Comparison of ENCODE assay signal across 29 mouse cellular contexts in genomic region chr19:55795349-55795748, GRCm38 (mm10). TPM values are rescaled to one million over a fixed set of nuclear protein-coding genes. Genes with fewer than 3 reads are reported as not detected.
DNase-seq lines count a peak whose midpoint lies in the region; ATAC-seq and TF ChIP-seq lines count a peak whose summit lies in the region.
"Had no signal": no experiment of that assay in that cellular context is flagged by ENCODE, and none has a peak within 500 bp of the region (broad histone marks: within the 10 kb centered on the region; RNA-seq: fewer than 3 reads in every experiment).

No protein-coding gene starts in this region.

- POLR2A ChIA-PET in Patski (lab: Charles Lee), result no interaction called here

- no peak overlapping the region for H3K9ac ChIP-seq in intestine, embryonic 15.5 days
- H3K9ac ChIP-seq in intestine, postnatal 0 days (ENCODE audit: low read depth, low read length), result no peak overlapping the region
- no peak overlapping the region for H3K9ac ChIP-seq in stomach, postnatal 0 days (ENCODE audit: low read length)
- no peak overlapping the region for H3K9ac ChIP-seq in liver, embryonic 12.5 days
- H3K9ac ChIP-seq: forebrain, embryonic 12.5 days; forebrain, postnatal 0 days; heart, embryonic 15.5 days; hindbrain, embryonic 13.5 days; limb, embryonic 15.5 days; liver, embryonic 14.5 days; lung, embryonic 14.5 days; neural tube, embryonic 15.5 days had no signal

- no peak overlapping the region for H3K27ac ChIP-seq in intestine, embryonic 15.5 days
- H3K27ac ChIP-seq in intestine, postnatal 0 days (ENCODE audit: low read depth, low read length), result no peak overlapping the region
- no peak overlapping the region for H3K27ac ChIP-seq in stomach, postnatal 0 days (replicated peaks)
- H3K27ac ChIP-seq in liver, embryonic 12.5 days, result no peak overlapping the region
- H3K27ac ChIP-seq: forebrain, embryonic 12.5 days; heart, embryonic 15.5 days; hindbrain, embryonic 13.5 days; left cerebral cortex, adult 2 months; limb, embryonic 15.5 days; liver, embryonic 14.5 days; neural tube, embryonic 15.5 days had no signal

- peak; percentile 48; the same call in 1 of the 2 replicates for ATAC-seq in intestine, embryonic 15.5 days
- no peak; the same call in 1 of the 2 replicates for ATAC-seq in intestine, postnatal 0 days
- ATAC-seq in Patski, result peak; percentile 94
- ATAC-seq in stomach, postnatal 0 days (ENCODE audit: low FRiP score, low TSS enrichment), result 0 out of 2 replicates have a peak, but pooled peaks have one; percentile 40
- no peak for ATAC-seq in liver, embryonic 12.5 days
- ATAC-seq: forebrain, postnatal 0 days had no signal

- H3K27me3 ChIP-seq in intestine, embryonic 15.5 days (replicated peaks), result no peaks in the 10 kb centered on the region
- no peaks in the 10 kb centered on the region for H3K27me3 ChIP-seq in intestine, postnatal 0 days (replicated peaks; ENCODE audit: control insufficient read depth, insufficient read depth, low read length)
- H3K27me3 ChIP-seq in Patski, result no peaks in the 10 kb centered on the region
- H3K27me3 ChIP-seq in stomach, postnatal 0 days (ENCODE audit: control insufficient read depth, insufficient read depth, low read length), result no peaks in the 10 kb centered on the region
- H3K27me3 ChIP-seq in liver, embryonic 12.5 days (replicated peaks), result no peaks in the 10 kb centered on the region; the same call in 1 of the 2 replicates
- H3K27me3 ChIP-seq: forebrain, embryonic 12.5 days; heart, embryonic 15.5 days; hindbrain, embryonic 13.5 days; limb, embryonic 15.5 days; neural tube, embryonic 15.5 days had no signal

- CTCF ChIA-PET in Patski (lab: Charles Lee), result interaction anchor here (1.0 to 1.1 kb wide), 2 partner anchors 9 to 36 kb away, joined by 3 read pairs; no protein-coding TSS in a partner anchor

- H3K4me2 ChIP-seq in intestine, embryonic 15.5 days (replicated peaks), result no peak overlapping the region
- no peak overlapping the region for H3K4me2 ChIP-seq in intestine, postnatal 0 days (replicated peaks; ENCODE audit: low read depth)
- H3K4me2 ChIP-seq in stomach, postnatal 0 days (replicated peaks; ENCODE audit: low read depth), result no peak overlapping the region
- H3K4me2 ChIP-seq in liver, embryonic 12.5 days, result no peak overlapping the region
- H3K4me2 ChIP-seq: forebrain, embryonic 12.5 days; heart, embryonic 15.5 days; hindbrain, embryonic 13.5 days; limb, embryonic 15.5 days; lung, embryonic 14.5 days; neural tube, embryonic 15.5 days had no signal

- H3K4me1 ChIP-seq in intestine, embryonic 15.5 days (replicated peaks), result peaks cover 44% of the 10 kb centered on the region
- H3K4me1 ChIP-seq in intestine, postnatal 0 days (replicated peaks; ENCODE audit: control insufficient read depth, insufficient read depth, low read length), result peaks cover 18% of the 10 kb centered on the region; the same call in 1 of the 2 replicates
- peaks cover 19% of the 10 kb centered on the region for H3K4me1 ChIP-seq in stomach, postnatal 0 days (replicated peaks; ENCODE audit: control insufficient read depth, insufficient read depth)
- H3K4me1 ChIP-seq in liver, embryonic 12.5 days, result peaks cover 25% of the 10 kb centered on the region; the same call in 1 of the 2 replicates

- 63% methylated on average over 7 of the region's 7 CpGs for WGBS in intestine, embryonic 15.5 days
- 47% methylated on average over 7 of the region's 7 CpGs for WGBS in intestine, postnatal 0 days
- 48% methylated on average over 7 of the region's 7 CpGs for WGBS in stomach, postnatal 0 days
- 69% methylated on average over 7 of the region's 7 CpGs for WGBS in liver, embryonic 12.5 days (ENCODE audit: insufficient replicate concordance)

- no peaks in the 10 kb centered on the region for H3K9me3 ChIP-seq in intestine, embryonic 15.5 days
- H3K9me3 ChIP-seq in intestine, postnatal 0 days (ENCODE audit: control insufficient read depth), result no peaks in the 10 kb centered on the region
- no peaks in the 10 kb centered on the region for H3K9me3 ChIP-seq in stomach, postnatal 0 days (ENCODE audit: control insufficient read depth, low read length)
- H3K9me3 ChIP-seq in liver, embryonic 12.5 days (replicated peaks), result no peaks in the 10 kb centered on the region
- H3K9me3 ChIP-seq: forebrain, embryonic 12.5 days; heart, embryonic 15.5 days; hindbrain, embryonic 13.5 days; limb, embryonic 15.5 days; neural tube, embryonic 15.5 days had no signal

- no peak for TF ChIP-seq EP300 in stomach, postnatal 0 days (optimal IDR thresholded peaks at IDR 0.05)

- in situ Hi-C loops in Patski (cut with MboI; ENCODE audit: low pct_unique_long_range_greater_than_20kb), result no loop called here

- H3K36me3 ChIP-seq in intestine, embryonic 15.5 days, result no peaks in the 10 kb centered on the region
- H3K36me3 ChIP-seq in intestine, postnatal 0 days (ENCODE audit: control insufficient read depth, insufficient read depth), result no peaks in the 10 kb centered on the region; the same call in 1 of the 2 replicates
- no peaks in the 10 kb centered on the region for H3K36me3 ChIP-seq in stomach, postnatal 0 days (ENCODE audit: control insufficient read depth, insufficient read depth, low read length)
- no peaks in the 10 kb centered on the region for H3K36me3 ChIP-seq in liver, embryonic 12.5 days
- H3K36me3 ChIP-seq: forebrain, embryonic 12.5 days; heart, embryonic 15.5 days; hindbrain, embryonic 13.5 days; limb, embryonic 15.5 days; neural tube, embryonic 15.5 days had no signal

- TF ChIP-seq CTCF in intestine, postnatal 0 days (IDR thresholded peaks at IDR 0.05; ENCODE audit: low read depth), result no peak
- TF ChIP-seq CTCF in Patski (IDR thresholded peaks at IDR 0.05), result no peak
- TF ChIP-seq CTCF in stomach, postnatal 0 days (IDR thresholded peaks at IDR 0.05; ENCODE audit: low read depth), result no peak

- H3K4me3 ChIP-seq in intestine, embryonic 15.5 days (replicated peaks), result no peak overlapping the region
- no peak overlapping the region for H3K4me3 ChIP-seq in intestine, postnatal 0 days (ENCODE audit: low read depth, low read length)
- no peak overlapping the region for H3K4me3 ChIP-seq in stomach, postnatal 0 days (ENCODE audit: low read depth, low read length)
- H3K4me3 ChIP-seq in liver, embryonic 12.5 days, result no peak overlapping the region
- H3K4me3 ChIP-seq: forebrain, embryonic 12.5 days; heart, embryonic 15.5 days; hindbrain, embryonic 13.5 days; left cerebral cortex, adult 2 months; limb, embryonic 15.5 days; neural tube, embryonic 15.5 days had no signal

- DNase-seq in lung, postnatal 25 days (ENCODE audit: low spot score), result peak; percentile 43
- DNase-seq in lung, postnatal 14 days, result no peak
- DNase-seq in Patski (ENCODE audit: low read depth, low spot score), result peak; percentile 68
- DNase-seq in stomach, postnatal 0 days (ENCODE audit: low spot score), result no peak
- no peak for DNase-seq in adrenal gland, postnatal 10 days
- DNase-seq: adrenal gland, postnatal 25 days; B cell, adult 2 months; cerebellum, adult 2 months; cerebellum, postnatal 14 days; forebrain, postnatal 0 days; heart, postnatal 4 days; kidney, postnatal 10 days; lung, embryonic 14.5 days; midbrain, embryonic 14.5 days; retina, postnatal 1 day; spleen, adult 18-20 months; thymus, adult 18-20 months; thymus, postnatal 25 days had no signal

RNA-seq across cellular contexts. Expression of gene Tcf7l2, which starts 53.7 kb away (rescaled TPM):
- 65.0 and 78.9 TPM in 2 replicates for polyA plus RNA-seq in intestine, embryonic 15.5 days (2015; fragmentation: Nextera tagmentation; extraction: Ambion mirVana)
- polyA plus RNA-seq in intestine, postnatal 0 days (2015; fragmentation: Nextera tagmentation; extraction: Ambion mirVana), result 32.4 and 37.4 TPM in 2 replicates
- polyA plus RNA-seq in Patski (2021), result 22.1 TPM
- polyA plus RNA-seq in stomach, postnatal 0 days (2015; fragmentation: Nextera tagmentation; extraction: Ambion mirVana), result 40.6 and 41.7 TPM in 2 replicates
- total RNA-seq in adrenal gland, postnatal 10 days (2021), result 10 to 100 TPM; 22.8 to 26.1 TPM
- 22.9 and 23.0 TPM in 2 replicates for polyA plus RNA-seq in liver, embryonic 12.5 days (2016; fragmentation: Nextera tagmentation; extraction: Ambion mirVana)
- total RNA-seq: CH12.LX had no signal

Comparison
In these comparisons a context has a peak if more than half of its experiments do, and no peak if none do; other contexts are left out.
1. ATAC-seq: peak in intestine, embryonic 15.5 days (single experiment), Patski (single experiment) and stomach, postnatal 0 days (single experiment); none in intestine, postnatal 0 days (single experiment) and liver, embryonic 12.5 days (single experiment).
2. DNase-seq: peak in lung, postnatal 25 days (single experiment) and Patski (single experiment); none in lung, postnatal 14 days (single experiment), stomach, postnatal 0 days (single experiment) and adrenal gland, postnatal 10 days (single experiment).